Mouse (Mus musculus) G1E (cell line): Measurements from ENCODE around the gene Tbc1d5. TPM values are rescaled to one million over a fixed set of nuclear protein-coding genes. Genes with fewer than 3 reads are reported as not detected.

ENCODE experiments used
- ATAC-seq: 2 replicates; pipeline ENCODE4 v1.8.0; 2016; ENCODE audit warnings: mild to moderate bottlenecking; ENCODE audit not compliant: insufficient number of reproducible peaks, poor library complexity, low FRiP score, severe bottlenecking; ENCODE audit errors: extremely low read depth
- DNase-seq: peaks from one replicate; pipeline ENCODE4 v3.0.0; 2012; ENCODE audit warnings: low spot score
- H3K27me3 ChIP-seq: 2 replicates; pipeline ENCODE4 v1.6.1; 2012; ENCODE audit warnings: mild to moderate bottlenecking, low read length, inconsistent platforms; ENCODE audit not compliant: insufficient read depth
- H3K36me3 ChIP-seq: replicated peaks from 2 replicates; pipeline ENCODE3; 2012; ENCODE audit warnings: mild to moderate bottlenecking, inconsistent platforms
- H3K4me1 ChIP-seq: 2 replicates; pipeline ENCODE4 v1.6.1; 2012; ENCODE audit warnings: low read depth, low read length, inconsistent platforms, mixed read lengths; ENCODE audit not compliant: insufficient read depth
- H3K4me3 ChIP-seq: 2 replicates; pipeline ENCODE4 v1.5.1; 2012; ENCODE audit warnings: low read depth, mild to moderate bottlenecking, inconsistent platforms, low read length, moderate library complexity, mixed read lengths
- H3K9me3 ChIP-seq: replicated peaks from 2 replicates; pipeline ENCODE4 v1.6.1; 2012; ENCODE audit warnings: inconsistent platforms
- CTCF ChIP-seq: IDR thresholded peaks from 2 replicates; pipeline ENCODE4 v1.5.1; 2012; ENCODE audit warnings: low read depth, low read length, inconsistent platforms, mixed read lengths
- GATA1 ChIP-seq: IDR thresholded peaks from 2 replicates; pipeline ENCODE4 v1.6.1; 2012; ENCODE audit warnings: borderline replicate concordance, low read length, inconsistent platforms, mixed read lengths
- GATA2 ChIP-seq: IDR thresholded peaks from 2 replicates; pipeline ENCODE4 v1.6.1; 2012; ENCODE audit warnings: low read depth, low read length, inconsistent platforms, borderline replicate concordance
- POLR2AphosphoS5 ChIP-seq: IDR thresholded peaks from 2 replicates; pipeline ENCODE4 v1.6.1; 2012; ENCODE audit warnings: low read depth, low read length, inconsistent platforms; ENCODE audit not compliant: insufficient replicate concordance
- TAL1 ChIP-seq: conservative IDR thresholded peaks from 2 replicates; pipeline ENCODE4 v1.6.1; 2012; ENCODE audit warnings: low read depth, low read length, inconsistent platforms, mixed read lengths
- polyA plus RNA-seq: library from polyadenylated mRNA; stranded (reverse); fragments of >175 nt; gene quantifications from 2 replicates; pipeline ENCODE4 v1.2.3, GENCODE M21; 2012
- total RNA-seq, 2 experiments: library from RNA; stranded (forward) in 1 of 2; stranded (reverse) in 1 of 2; fragments of 200-1000 nt in 1 of 2; fragments of >200 nt in 1 of 2; fragmentation: Nextera tagmentation in 1 of 2; gene quantifications; 2 replicates each; pipeline ENCODE4 v1.2.3; 2014 to 2017

Tbc1d5 gene
- total and polyA plus RNA-seq, 3 experiments: 11.8 to 64.6 (median 21.5) TPM

DNA sequence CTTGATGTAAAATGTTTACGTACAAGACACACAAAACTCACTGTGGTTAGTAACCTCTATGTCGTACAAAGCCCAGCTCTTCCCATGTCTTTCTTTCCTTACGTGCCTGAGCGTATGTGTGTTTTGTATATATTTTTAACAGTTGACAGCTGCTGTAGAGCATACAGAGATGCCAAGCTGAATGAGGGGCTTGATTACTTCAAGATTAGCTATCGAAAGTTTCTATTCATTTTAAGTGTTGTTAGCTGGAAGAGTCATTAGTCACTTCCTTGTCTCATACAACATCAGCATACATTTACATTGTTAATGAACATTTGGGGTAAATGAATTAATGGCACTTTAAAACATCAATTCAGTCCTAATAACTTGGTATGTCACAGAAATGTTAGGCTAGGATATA is 155.9 kb downstream of the Tbc1d5 start:
- no peak for DNase-seq
- Histone ChIP-seq H3K4me1 (no peaks in the 10 kb centered on the region), H3K9me3 (no peaks in the 10 kb centered on the region), H3K4me3 (no peak overlapping the region), H3K36me3 (peaks cover 4% of the 10 kb centered on the region), H3K27me3 (no peaks in the 10 kb centered on the region)
- TF ChIP-seq POLR2AphosphoS5: no peak
- TF ChIP-seq GATA1: no peak
- TF ChIP-seq GATA2: no peak
- TF ChIP-seq CTCF: no peak
- ATAC-seq: no peak

DNA sequence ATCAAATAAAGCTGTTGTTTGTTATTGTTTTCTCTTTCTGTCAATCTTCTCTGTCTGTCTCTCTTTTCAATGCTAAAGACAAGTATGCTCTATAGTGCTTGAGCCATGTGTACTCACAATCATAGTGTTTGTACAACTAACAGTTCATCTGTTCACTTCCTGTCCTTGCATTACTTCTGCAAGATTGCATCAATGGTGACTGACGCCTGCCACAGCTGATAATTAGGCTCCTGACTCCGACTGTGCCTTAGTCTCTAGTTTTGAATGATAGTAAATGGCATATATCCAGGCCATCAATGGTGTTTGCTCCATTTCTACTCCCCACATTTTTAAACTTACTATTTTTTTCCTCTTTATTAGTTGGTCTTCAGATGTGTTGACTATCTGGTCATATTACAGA is 162.8 kb downstream of the Tbc1d5 start:
- H3K4me3 ChIP-seq: no peak overlapping the region
- ATAC-seq (peak; percentile 94), DNase-seq (no peak)
- peaks cover 6% of the 10 kb centered on the region for H3K36me3 ChIP-seq
- H3K27me3 ChIP-seq: no peaks in the 10 kb centered on the region
- no peak for TF ChIP-seq TAL1
- TF ChIP-seq POLR2AphosphoS5: no peak
- no peak for TF ChIP-seq GATA2
- TF ChIP-seq GATA1: no peak
- TF ChIP-seq CTCF: no peak
- no peaks in the 10 kb centered on the region for H3K9me3 ChIP-seq
- H3K4me1 ChIP-seq: no peaks in the 10 kb centered on the region; the same call in 1 of the 2 replicates

GRCm38 (mm10) chr17:51013908-51014307 is 165.2 kb downstream of the Tbc1d5 start:
- Histone ChIP-seq H3K4me3 (no peak overlapping the region), H3K27me3 (no peaks in the 10 kb centered on the region), H3K9me3 (no peaks in the 10 kb centered on the region), H3K36me3 (peaks cover 2% of the 10 kb centered on the region), H3K4me1 (no peaks in the 10 kb centered on the region; the same call in 1 of the 2 replicates)
- TF ChIP-seq TAL1 (no peak), GATA1 (no peak), GATA2 (no peak), CTCF (no peak), POLR2AphosphoS5 (no peak)
- ATAC-seq: no peak
- no peak for DNase-seq

GRCm38 (mm10) chr17:51003179-51003578 is 176.0 kb downstream of the Tbc1d5 start:
- H3K4me1 ChIP-seq: no peaks in the 10 kb centered on the region
- TF ChIP-seq CTCF: no peak
- TF ChIP-seq TAL1: no peak
- no peak for TF ChIP-seq GATA2
- no peak for TF ChIP-seq POLR2AphosphoS5
- no peak for TF ChIP-seq GATA1
- DNase-seq (no peak), ATAC-seq (no peak)
- no peaks in the 10 kb centered on the region for H3K9me3 ChIP-seq
- peaks cover 3% of the 10 kb centered on the region for H3K36me3 ChIP-seq
- no peak overlapping the region for H3K4me3 ChIP-seq
- H3K27me3 ChIP-seq: no peaks in the 10 kb centered on the region

DNA sequence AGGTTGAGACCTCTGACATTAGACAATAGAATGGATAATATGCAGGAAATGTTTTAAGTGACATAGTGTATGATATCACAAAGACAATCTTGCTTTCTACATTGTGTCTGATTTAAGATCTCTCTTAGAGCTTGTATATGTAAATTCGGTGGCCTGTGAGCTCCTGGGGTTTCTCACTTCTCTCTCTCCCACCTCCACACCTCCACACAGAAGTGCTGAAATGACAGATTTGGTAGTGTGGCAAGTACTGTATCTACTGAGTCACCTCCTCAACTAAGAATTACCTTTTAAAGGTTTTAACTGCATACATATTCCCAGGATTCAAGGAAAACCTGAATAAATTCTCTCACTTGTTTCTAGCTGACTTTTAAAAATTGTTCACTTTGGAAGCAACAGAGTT is 180.9 kb downstream of the Tbc1d5 start:
- Histone ChIP-seq H3K4me1 (peaks cover 6% of the 10 kb centered on the region), H3K36me3 (peaks cover 5% of the 10 kb centered on the region), H3K27me3 (no peaks in the 10 kb centered on the region), H3K4me3 (no peak overlapping the region), H3K9me3 (no peaks in the 10 kb centered on the region)
- ATAC-seq (no peak), DNase-seq (no peak)
- TF ChIP-seq CTCF: no peak
- no peak for TF ChIP-seq GATA2
- TF ChIP-seq POLR2AphosphoS5: no peak
- no peak for TF ChIP-seq TAL1
- no peak for TF ChIP-seq GATA1

DNA sequence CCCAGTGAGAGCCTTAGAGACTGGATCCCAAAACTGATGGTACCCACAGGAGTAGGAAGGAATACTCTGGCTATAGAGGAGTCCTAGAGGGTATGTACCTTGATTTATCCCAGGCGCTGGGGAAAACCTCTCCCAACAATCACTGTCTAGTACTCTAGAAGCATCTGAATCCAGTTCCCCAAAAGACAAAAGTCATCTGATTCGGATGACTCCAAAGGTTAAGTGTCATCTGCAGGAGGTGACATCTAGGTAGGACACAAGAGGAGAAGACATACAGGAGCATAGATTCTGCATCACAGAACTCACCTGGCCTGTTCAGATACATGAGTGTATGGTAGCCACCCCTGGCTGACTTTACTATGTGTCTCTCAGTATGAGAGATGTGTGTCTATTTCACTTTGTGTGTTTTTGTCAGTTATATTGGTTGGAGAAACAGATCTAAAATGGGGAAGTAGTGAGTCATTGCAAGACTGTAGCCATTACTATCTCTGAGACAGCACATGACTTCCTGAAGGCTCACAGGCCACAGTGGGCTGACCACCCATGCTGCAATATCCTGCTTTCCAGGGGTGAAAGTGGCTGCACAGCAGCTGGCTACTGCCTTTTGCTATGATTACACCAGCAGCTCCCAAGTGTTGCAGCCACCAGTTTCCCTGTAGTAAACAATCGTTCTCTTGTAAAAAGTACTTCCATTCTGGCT is 185.7 kb downstream of the Tbc1d5 start:
- H3K36me3 ChIP-seq: peaks cover 8% of the 10 kb centered on the region
- ATAC-seq (peak; percentile 96), DNase-seq (no peak)
- TF ChIP-seq POLR2AphosphoS5: no peak
- TF ChIP-seq TAL1: no peak
- TF ChIP-seq GATA1: no peak
- TF ChIP-seq GATA2: no peak
- no peak for TF ChIP-seq CTCF
- H3K4me1 ChIP-seq: peaks cover 10% of the 10 kb centered on the region
- H3K4me3 ChIP-seq: no peak overlapping the region
- H3K9me3 ChIP-seq: no peaks in the 10 kb centered on the region
- no peaks in the 10 kb centered on the region for H3K27me3 ChIP-seq
